Mouse (Mus musculus) limb, embryonic 12.5 days (tissue): ENCODE results near the gene Tlnrd1. TPM values are rescaled to one million over a fixed set of nuclear protein-coding genes. Genes with fewer than 3 reads are reported as not detected.
A peak's percentile ranks its signal among the peaks of the same experiment; 100 is the strongest.

ENCODE experiments used
- ATAC-seq: fragments of 200-750 bp; cut with Nextera tagmentation; 2 replicates; pipeline ENCODE4 v1.8.0; 2017; ENCODE audit warnings: low read depth, moderate TSS enrichment; ENCODE audit not compliant: insufficient number of reproducible peaks, insufficient read depth, low FRiP score, low TSS enrichment
- H3K27ac ChIP-seq: fragments of 300-500 bp; sonication (generic); 2 replicates; pipeline ENCODE4 v1.5.1; 2016; ENCODE audit warnings: mild to moderate bottlenecking, moderate library complexity
- H3K27me3 ChIP-seq: fragments of 300-500 bp; sonication (generic); 2 replicates; pipeline ENCODE4 v1.6.1; 2016; ENCODE audit warnings: mild to moderate bottlenecking, moderate library complexity
- H3K36me3 ChIP-seq: fragments of 300-500 bp; sonication (generic); 2 replicates; pipeline ENCODE4 v1.6.1; 2016; ENCODE audit warnings: mild to moderate bottlenecking, moderate library complexity
- H3K4me1 ChIP-seq: fragments of 300-500 bp; sonication (generic); replicated peaks from 2 replicates; pipeline ENCODE4 v1.6.1; 2016
- H3K4me2 ChIP-seq: fragments of 300-500 bp; sonication (generic); 2 replicates; pipeline ENCODE4 v1.6.1; 2016; ENCODE audit warnings: mild to moderate bottlenecking, moderate library complexity
- H3K4me3 ChIP-seq: fragments of 300-500 bp; sonication (generic); replicated peaks from 2 replicates; pipeline ENCODE4 v1.5.1; 2016; ENCODE audit warnings: mild to moderate bottlenecking
- H3K9ac ChIP-seq: fragments of 300-500 bp; sonication (generic); replicated peaks from 2 replicates; pipeline ENCODE4 v1.6.1; 2016; ENCODE audit warnings: mild to moderate bottlenecking, moderate library complexity
- H3K9me3 ChIP-seq: fragments of 300-500 bp; sonication (generic); 2 replicates; pipeline ENCODE4 v1.6.1; 2016; ENCODE audit warnings: mild to moderate bottlenecking, moderate library complexity
- WGBS: fragments of 180-500 bp; shearing (Covaris S2); methylation state at CpG from one replicate; pipeline ENCODE4 v1.1.7; 2016; 5-methylcytosine and 5-hydroxymethylcytosine counted together
- polyA plus RNA-seq: library from polyadenylated mRNA; unstranded; fragments of >200 nt; fragmentation: Nextera tagmentation; extraction: Ambion mirVana; gene quantifications from 2 replicates; pipeline ENCODE4 v1.2.1, GENCODE M21; 2016

The Tlnrd1 gene
- polyA plus RNA-seq, 1 experiment from 2014 or later = 23.0 TPM

DNA sequence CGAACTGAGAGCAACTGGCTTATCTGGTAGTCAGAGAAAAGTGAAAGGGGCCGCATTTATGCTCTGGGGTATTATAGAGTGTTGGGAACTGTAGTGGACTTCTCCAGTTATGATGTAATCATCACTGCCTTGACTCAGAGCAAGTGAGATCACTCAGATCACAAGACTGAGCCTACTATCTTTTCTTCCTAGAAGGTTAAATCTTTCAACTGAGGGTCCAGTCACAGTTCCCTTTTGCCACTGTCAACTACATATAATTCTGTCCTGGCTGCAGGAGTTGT is 27.0 kb downstream of the Tlnrd1 start:
- H3K9me3 ChIP-seq = no peaks in the 10 kb centered on the region
- no peak overlapping the region for H3K4me3 ChIP-seq
- peaks cover 7% of the 10 kb centered on the region for H3K4me1 ChIP-seq
- no peaks in the 10 kb centered on the region for H3K27me3 ChIP-seq
- ATAC-seq = no peak
- no peaks in the 10 kb centered on the region for H3K36me3 ChIP-seq
- H3K4me2 ChIP-seq = no peak overlapping the region
- WGBS = 84% methylated on average over 2 of the region's 2 CpGs
- H3K27ac ChIP-seq = no peak overlapping the region
- no peak overlapping the region for H3K9ac ChIP-seq

DNA sequence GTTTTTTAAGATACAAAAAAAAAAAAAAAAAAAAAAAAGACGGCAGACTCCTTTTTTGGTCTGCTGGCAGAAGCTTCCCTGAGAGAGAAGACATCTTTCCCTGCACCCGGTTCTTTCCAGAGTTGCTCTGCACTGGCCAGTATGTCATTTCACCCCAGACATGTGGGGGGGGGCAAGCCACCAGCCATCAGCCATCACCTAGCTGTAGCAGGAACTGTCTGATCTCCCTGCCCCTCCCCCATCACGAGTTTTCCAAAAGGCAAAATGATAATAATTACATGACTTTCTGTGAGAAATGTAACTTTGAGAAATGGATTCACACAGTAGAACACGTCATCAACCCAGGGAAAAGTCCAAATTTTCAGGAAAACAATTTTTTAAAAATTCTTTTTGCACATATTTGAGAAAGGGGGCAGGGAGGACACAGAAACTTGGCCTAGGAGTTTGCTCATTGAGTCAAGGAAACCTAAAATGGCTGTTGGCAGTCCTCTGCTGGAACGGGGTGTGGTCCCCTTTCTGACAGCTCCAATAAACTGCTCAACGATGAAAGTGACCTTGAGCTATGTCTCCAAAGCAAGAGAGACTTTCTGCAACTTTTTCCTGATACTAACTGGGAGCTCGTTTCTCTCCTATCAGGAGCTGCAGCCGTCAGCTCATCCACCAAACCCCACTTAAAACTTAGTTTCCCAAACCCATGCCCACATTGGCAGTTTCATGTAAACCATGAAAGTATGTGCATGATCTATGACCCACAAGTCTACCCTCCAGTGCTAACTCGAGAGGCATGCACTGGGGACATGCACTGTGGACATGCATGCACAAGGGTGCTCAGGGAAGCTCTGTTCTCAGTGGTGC is 27.5 kb downstream of the Tlnrd1 start:
- no peak overlapping the region for H3K27ac ChIP-seq
- H3K4me1 ChIP-seq = peaks cover 7% of the 10 kb centered on the region
- ATAC-seq = no peak
- H3K27me3 ChIP-seq = no peaks in the 10 kb centered on the region
- no peak overlapping the region for H3K9ac ChIP-seq
- no peaks in the 10 kb centered on the region for H3K9me3 ChIP-seq
- no peak overlapping the region for H3K4me2 ChIP-seq
- H3K4me3 ChIP-seq = no peak overlapping the region
- H3K36me3 ChIP-seq = no peaks in the 10 kb centered on the region
- WGBS = 80% methylated on average over 9 of the region's 9 CpGs

DNA sequence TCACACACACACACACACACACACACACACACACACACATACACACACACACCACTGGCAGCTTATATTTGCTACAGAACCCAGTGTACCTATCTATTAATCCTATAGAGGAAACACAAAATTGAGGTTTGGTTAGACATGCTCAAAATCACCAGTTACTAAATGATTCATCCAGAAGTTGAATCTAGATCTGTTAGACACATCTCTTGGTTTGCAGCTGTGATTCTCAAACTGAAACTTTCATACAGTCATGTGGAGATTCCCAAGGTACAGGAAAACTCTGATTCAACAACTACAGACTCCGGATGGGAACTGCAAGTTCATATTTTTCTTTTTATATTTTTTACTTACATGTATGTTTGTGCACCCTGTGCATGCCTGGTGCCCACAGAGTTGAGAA is 28.9 kb downstream of the Tlnrd1 start:
- Histone ChIP-seq H3K27ac (no peak overlapping the region), H3K9me3 (no peaks in the 10 kb centered on the region), H3K4me3 (no peak overlapping the region), H3K36me3 (no peaks in the 10 kb centered on the region), H3K4me1 (peaks cover 7% of the 10 kb centered on the region), H3K4me2 (no peak overlapping the region), H3K9ac (no peak overlapping the region), H3K27me3 (no peaks in the 10 kb centered on the region)
- WGBS = 92% methylated on average over 1 of the region's 1 CpGs
- no peak for ATAC-seq

DNA sequence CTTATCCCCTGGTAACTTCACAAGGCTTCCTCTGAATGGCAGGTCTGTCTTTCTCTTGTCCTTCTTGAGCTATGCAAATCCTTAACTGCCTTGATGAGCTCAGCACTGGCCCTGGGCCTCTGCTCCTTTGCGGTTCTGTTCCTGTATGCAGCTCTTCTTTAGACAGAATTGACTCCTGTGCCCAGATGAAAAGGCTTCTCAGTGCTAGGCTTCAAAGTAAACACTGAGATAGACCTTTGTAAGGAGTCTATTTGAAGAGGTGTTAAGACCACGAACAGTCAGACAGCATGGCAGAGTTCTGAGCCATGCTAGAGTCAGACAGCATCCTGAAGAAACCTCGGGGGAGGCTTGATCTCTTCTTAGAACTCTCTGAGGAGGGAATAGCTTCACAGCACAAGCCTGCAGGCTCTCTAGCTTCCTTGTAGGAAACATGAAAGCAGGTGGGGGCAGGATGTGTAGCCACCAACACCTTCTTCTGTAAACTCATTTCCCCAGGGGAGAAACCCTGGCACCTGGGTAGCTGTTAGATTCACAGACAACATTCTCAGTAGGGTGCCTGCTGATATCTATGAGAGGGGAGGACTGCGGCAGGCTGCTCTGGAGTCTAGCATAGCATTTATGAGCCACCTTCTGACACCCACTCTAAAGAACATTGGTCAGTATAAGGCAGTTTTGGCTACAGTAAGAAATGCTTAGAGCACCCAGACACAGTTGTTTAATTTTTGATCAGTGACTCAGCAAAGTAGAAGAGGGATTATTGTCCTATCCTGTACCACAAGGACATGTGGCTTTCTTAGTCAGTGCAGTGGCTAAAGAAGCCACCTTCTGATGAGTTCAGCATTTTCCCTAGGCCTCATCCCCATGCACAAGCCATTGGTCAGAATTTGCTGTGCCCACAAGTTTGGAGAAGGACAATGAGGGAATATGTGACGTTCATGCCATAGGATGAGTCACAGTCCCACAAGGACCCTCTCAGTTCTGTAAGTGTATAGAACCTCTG is 31.4 kb downstream of the Tlnrd1 start:
- Histone ChIP-seq H3K36me3 (no peaks in the 10 kb centered on the region), H3K4me1 (peaks cover 14% of the 10 kb centered on the region), H3K27ac (no peak overlapping the region), H3K9ac (no peak overlapping the region), H3K4me2 (no peak overlapping the region), H3K4me3 (no peak overlapping the region), H3K9me3 (no peaks in the 10 kb centered on the region), H3K27me3 (no peaks in the 10 kb centered on the region)
- 40% methylated on average over 5 of the region's 5 CpGs for WGBS
- no peak for ATAC-seq

DNA sequence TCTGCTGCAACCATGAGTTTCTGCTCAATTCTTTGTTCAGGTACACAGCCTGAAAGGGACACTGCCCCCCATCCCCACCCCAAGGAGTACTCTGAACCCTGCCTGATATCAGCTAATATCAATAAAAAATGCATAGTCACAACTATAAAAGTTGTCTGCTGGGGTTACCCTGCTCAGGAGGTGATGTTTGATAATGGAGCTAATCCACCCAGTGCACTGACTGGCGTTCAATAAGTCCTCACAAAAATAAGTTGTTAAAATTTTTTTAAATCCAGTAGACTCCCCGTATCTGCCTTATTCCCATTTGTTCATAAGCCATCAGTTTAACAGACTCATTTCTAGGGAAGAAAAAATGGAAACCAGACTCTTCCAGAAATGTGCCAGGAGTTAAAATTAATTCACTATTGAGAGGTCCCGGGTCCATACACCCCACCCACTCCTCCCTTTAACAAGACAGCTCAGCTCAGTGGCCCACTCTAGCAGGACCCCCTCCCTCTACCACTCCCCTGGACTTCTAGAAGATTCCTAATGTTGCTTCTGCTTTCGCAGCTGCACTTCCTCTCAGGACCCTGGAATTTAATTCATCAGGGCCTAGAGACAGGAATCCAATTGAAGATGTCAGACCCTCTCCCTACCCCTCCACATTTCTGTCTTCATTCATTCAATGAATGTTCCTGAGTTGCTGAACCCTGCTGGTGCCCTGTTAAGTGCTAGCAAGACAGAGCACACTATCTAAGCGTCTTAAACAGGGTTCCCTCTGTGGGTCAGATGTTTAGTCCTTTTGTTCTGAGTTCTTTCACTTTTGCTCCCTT is 32.3 kb downstream of the Tlnrd1 start:
- H3K27me3 ChIP-seq = no peaks in the 10 kb centered on the region
- no peaks in the 10 kb centered on the region for H3K36me3 ChIP-seq
- H3K9ac ChIP-seq = no peak overlapping the region
- no peaks in the 10 kb centered on the region for H3K9me3 ChIP-seq
- H3K4me2 ChIP-seq = no peak overlapping the region
- no peak for ATAC-seq
- WGBS = 62% methylated on average over 5 of the region's 5 CpGs
- no peak overlapping the region for H3K4me3 ChIP-seq
- peaks cover 23% of the 10 kb centered on the region for H3K4me1 ChIP-seq
- no peak overlapping the region for H3K27ac ChIP-seq

DNA sequence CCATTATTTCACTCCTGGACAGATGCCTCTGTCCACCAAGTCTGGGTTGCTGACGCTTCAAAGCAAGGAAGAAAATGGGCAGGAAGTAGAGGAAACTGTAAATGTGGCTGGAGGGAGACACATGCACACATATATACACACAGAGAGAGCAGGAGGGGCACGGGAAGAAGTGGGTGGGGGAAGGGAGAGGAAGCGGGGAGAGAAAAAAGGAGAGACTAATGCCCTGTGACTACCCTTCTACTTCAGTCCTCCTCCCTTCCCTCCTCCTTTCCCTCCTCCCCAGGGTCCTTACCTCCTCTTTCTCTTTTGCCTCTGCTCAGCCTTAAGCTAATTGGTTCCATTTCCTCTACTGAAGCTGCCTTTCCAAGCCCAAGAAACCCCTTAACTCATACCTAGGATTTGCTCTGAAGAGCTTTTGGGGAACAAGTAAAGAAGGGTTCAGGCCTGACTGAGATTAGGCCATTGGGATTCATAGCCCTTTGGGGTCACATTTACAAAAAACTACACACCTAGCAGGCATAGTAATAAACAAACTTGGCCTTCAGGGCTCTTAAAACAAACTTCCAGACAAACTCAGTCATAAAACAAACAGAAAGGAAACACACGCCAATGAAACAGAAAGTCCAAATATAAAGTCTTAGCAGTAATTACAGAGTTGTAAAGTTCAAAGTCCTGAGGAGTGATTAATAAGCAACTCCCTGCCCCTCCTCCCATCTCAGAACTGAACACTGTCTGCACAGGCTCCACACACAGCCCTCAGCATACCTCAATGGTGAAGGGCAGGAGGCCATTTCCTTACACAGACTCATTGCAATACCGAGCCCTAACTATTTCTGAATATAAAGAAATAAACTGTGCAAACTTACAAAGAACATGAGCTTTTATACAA is 36.7 kb downstream of the Tlnrd1 start:
- H3K27me3 ChIP-seq = no peaks in the 10 kb centered on the region
- peak overlapping the region; percentile 82 for H3K27ac ChIP-seq
- WGBS = 12% methylated on average over 5 of the region's 5 CpGs
- H3K4me1 ChIP-seq = peaks cover 21% of the 10 kb centered on the region
- peak; percentile 94 for ATAC-seq
- H3K36me3 ChIP-seq = no peaks in the 10 kb centered on the region
- no peak overlapping the region for H3K9ac ChIP-seq
- no peak overlapping the region for H3K4me3 ChIP-seq
- peak overlapping the region; percentile 23; the same call in 1 of the 2 replicates for H3K4me2 ChIP-seq
- H3K9me3 ChIP-seq = no peaks in the 10 kb centered on the region

DNA sequence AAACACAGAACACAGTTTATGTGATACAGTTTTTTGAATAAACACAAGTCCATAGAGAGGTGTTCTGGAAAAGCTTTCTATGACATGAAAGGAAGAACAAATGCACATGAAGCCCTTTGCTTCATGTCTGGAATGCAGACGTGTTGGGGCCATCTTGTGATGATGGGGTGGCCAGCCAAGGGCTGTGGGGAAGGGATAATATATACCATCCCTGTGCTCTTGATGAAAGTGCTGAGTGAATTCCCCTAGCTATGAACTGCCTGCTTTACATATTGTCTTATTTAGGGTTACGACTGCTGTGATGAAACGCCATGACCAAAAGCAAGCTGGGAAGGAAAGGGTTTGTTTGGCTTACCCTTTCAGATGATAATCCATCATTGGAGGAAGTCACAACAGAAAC is 39.3 kb downstream of the Tlnrd1 start:
- H3K36me3 ChIP-seq = no peaks in the 10 kb centered on the region
- no peaks in the 10 kb centered on the region for H3K9me3 ChIP-seq
- no peak overlapping the region for H3K9ac ChIP-seq
- H3K4me2 ChIP-seq = no peak overlapping the region
- H3K4me3 ChIP-seq = no peak overlapping the region
- ATAC-seq = no peak
- H3K4me1 ChIP-seq = peaks cover 19% of the 10 kb centered on the region
- H3K27me3 ChIP-seq = no peaks in the 10 kb centered on the region
- no peak overlapping the region for H3K27ac ChIP-seq
- 71% methylated on average over 3 of the region's 3 CpGs for WGBS

DNA sequence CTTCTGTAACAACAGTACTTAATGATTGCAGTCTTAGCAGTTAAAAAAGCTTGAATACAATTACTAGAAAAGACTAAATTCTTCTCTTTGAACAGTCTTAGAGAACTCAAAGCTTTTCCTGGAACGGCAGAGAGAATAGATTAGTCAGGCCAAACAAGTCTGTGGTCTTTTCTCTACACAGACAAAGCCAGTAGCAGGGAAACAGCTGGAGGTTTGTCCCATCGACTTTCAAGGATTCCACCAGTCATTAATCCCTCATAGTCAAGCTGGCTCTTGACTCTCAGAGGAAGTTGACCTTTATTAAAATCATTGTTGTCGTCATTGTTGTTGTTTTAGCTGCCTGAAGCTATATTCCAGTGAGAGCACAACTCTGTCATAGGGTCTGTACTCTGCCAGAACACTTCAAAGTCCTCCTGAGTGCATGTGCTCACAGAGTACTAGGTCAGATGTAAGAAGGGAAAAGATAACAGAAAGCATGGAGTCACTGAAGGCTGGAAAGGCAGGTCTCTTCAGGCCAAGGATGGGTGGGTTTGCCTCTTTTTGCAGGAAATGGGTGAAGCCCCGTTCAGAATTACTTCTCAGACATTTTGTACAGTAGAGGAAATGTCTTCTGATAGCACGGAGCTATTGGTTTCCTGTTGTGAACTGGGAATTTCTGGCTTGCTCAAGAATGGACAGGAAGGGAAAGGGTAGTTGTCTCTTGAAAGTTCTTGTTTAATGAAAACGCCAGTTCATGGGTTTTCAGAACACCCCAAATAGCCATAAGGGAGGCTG is 41.4 kb downstream of the Tlnrd1 start:
- no peak overlapping the region for H3K9ac ChIP-seq
- no peaks in the 10 kb centered on the region for H3K27me3 ChIP-seq
- no peaks in the 10 kb centered on the region for H3K9me3 ChIP-seq
- H3K4me2 ChIP-seq = no peak overlapping the region
- peaks cover 13% of the 10 kb centered on the region for H3K4me1 ChIP-seq
- no peaks in the 10 kb centered on the region for H3K36me3 ChIP-seq
- H3K4me3 ChIP-seq = no peak overlapping the region
- ATAC-seq = no peak
- 78% methylated on average over 6 of the region's 6 CpGs for WGBS
- no peak overlapping the region; the same call in 1 of the 2 replicates for H3K27ac ChIP-seq

DNA sequence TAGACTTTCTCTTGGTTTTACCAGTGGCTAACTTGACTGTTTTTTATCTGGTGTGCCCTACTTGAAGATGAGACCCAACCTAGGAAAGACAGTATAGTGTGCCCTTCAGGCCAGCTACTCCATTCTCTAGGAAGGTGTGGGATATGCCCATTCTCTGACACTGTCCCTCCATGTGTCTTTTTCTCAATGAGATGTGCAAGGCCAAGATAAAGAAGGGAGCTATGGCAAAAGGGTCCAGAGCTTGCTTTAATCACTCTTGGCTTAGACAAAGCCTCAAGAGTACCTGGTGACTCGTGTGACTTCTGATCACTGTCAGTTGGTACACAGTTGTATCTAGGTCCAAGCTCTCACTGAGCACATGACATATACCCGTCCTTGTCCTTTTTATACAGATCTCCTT is 44.0 kb downstream of the Tlnrd1 start:
- no peaks in the 10 kb centered on the region for H3K27me3 ChIP-seq
- no peak overlapping the region for H3K9ac ChIP-seq
- H3K36me3 ChIP-seq = no peaks in the 10 kb centered on the region
- no peak overlapping the region for H3K27ac ChIP-seq
- H3K4me1 ChIP-seq = no peaks in the 10 kb centered on the region
- H3K9me3 ChIP-seq = no peaks in the 10 kb centered on the region
- no peak overlapping the region for H3K4me2 ChIP-seq
- ATAC-seq = no peak
- no peak overlapping the region for H3K4me3 ChIP-seq
- 82% methylated on average over 2 of the region's 2 CpGs for WGBS
